Mouse (Mus musculus): ENCODE measurements around the gene Oxa1l. TPM values are rescaled to one million over a fixed set of nuclear protein-coding genes. Genes with fewer than 3 reads are reported as not detected.

Gene Oxa1l
- polyA plus RNA-seq, 2 experiments from 2014 or later: 51.7 to 82.3 TPM

- no peak for ATAC-seq
Measured at GRCm38 (mm10) chr14:54412000-54412576, 51.5 kb downstream of the Oxa1l start.

DNA sequence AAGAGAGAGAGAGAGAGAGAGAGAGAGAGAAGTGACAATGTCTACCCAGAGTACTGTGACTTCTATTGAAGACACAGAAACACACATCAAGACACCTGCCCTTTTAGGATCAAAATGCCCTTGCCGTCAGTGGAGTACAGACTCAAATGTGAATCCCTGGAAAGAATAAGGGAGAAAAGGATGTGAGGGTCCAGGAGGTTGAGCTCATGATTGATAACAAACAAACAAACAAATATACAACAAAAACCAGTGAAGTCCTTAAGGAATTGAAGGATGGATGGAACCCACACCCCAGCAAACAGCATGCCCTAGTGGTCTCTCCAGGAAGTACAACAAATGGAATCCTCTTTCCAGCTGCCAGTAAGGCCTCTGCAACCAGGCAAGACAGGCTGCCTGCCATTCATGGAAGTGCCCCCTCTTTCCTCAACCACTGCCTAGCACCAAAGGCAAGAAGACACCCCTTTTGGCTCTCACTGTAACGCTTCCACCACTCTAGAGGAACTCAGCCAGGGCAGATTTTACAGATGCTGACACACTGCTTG lies 52.1 kb downstream of the Oxa1l start:
- peak; percentile 32 for ATAC-seq

DNA sequence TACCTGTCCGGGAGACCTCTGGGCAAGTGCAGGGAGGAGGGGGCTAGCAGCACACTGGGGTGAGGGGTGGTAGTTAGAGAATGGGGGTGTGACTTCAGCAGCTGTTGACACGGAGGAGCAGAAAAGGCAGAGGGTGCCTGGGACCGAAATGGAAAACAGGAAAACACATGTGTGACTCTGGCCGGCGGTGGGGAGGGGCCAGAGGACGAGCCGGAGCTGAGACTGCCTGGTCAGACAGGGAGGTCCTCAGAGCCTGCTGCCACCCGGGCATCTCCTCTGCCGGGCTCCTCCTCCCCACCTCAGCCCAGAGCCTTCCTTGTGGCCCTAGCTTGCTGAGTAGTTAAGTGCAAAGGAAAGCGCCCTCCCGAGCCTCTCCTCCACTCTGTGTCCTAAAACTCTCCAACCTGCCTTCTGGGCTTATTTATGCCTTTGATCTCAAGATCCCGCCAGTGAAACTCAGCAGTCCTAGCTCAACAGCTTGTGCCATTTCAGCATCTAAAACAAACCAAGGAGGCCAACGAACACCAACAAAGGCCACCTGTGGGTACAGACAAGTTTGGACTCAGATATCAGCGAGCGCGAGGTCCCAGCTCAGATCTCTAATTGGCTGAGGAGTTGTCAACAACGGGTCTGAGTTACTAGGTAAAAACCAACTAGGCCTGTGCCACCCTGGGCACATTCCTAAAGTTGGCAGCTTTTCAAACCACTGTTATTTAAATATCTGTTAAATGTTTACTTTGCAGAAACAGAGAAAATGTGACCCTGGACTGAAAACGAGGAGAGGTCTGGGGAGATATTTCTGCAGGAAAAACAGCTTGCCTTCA lies 53.5 kb downstream of the Oxa1l start:
- no peak for ATAC-seq

- no peak for ATAC-seq
Measured at GRCm38 (mm10) chr14:54415241-54416020, 54.8 kb downstream of the Oxa1l start.

GRCm38 (mm10) chr14:54416229-54416775 lies 55.7 kb downstream of the Oxa1l start:
- ATAC-seq: no peak

- no peak for ATAC-seq
Measured at GRCm38 (mm10) chr14:54416830-54417229, 56.2 kb downstream of the Oxa1l start.

DNA sequence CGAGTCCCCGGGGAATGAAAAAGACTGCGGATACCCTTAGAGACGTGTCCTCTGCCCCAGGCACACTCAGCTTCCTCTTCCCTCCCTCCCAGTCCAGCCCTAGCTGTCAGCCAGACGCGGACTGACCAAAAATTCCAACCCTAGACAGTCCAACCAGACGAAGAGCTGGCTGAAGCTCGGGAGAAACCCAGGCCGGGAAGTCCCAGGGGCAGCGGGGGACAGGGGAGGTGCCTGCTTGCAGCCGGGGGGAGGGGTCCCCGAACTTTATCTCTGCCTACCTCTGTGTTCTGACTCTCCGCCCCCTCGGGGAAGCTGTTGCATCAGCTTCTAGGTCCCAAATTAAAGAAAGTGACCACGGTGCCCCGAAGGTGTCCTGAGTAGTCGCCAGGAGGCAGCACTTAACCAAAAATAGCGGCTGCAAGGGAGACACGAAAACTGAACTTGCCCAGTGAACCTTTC lies 57.0 kb downstream of the Oxa1l start, which contains the start of gene Slc7a7:
Slc7a7 (minus strand) TSS at position 158 of the 459 bp plus-strand sequence.
- no peak for ATAC-seq

Other genes with a start within 250 kb of the Oxa1l start
- gene Dad1, start 106.7 kb upstream of the Oxa1l start, polyA plus RNA-seq (2017; shearing (Covaris generic)): 100 to 1,000 TPM; 424 to 425 TPM
- gene Abhd4, start 106.6 kb upstream of the Oxa1l start, polyA plus RNA-seq (2017; shearing (Covaris generic)): 10 to 100 TPM; 16.3 to 16.9 TPM
- under 1 TPM in 1 of 2 experiments, not detected in 1; 0.08 TPM for gene Olfr49, start 75.9 kb upstream of the Oxa1l start, polyA plus RNA-seq (2017; shearing (Covaris generic))
- 1 to 10 TPM in 1 of 2 experiments, under 1 TPM in 1; 0.54 to 1.1 TPM for gene Slc7a7, start 56.9 kb downstream of the Oxa1l start, polyA plus RNA-seq (2017; shearing (Covaris generic))
- gene Mrpl52, start 66.1 kb downstream of the Oxa1l start, polyA plus RNA-seq (2017; shearing (Covaris generic)): 100 to 1,000 TPM; 315 to 319 TPM
- under 1 TPM; 0.24 to 0.25 TPM for gene Mmp14, start 70.8 kb downstream of the Oxa1l start, polyA plus RNA-seq (2017; shearing (Covaris generic))
- 10 to 100 TPM; 57.4 to 62.2 TPM for gene Lrp10, start 103.3 kb downstream of the Oxa1l start, polyA plus RNA-seq (2017; shearing (Covaris generic))
- under 1 TPM; 0.57 TPM for gene Rem2, start 115.3 kb downstream of the Oxa1l start, polyA plus RNA-seq (2017; shearing (Covaris generic))
- 10 to 100 TPM; 31.4 to 32.9 TPM for gene Prmt5, start 156.7 kb downstream of the Oxa1l start, polyA plus RNA-seq (2017; shearing (Covaris generic))
- gene Haus4, start 193.8 kb downstream of the Oxa1l start, polyA plus RNA-seq (2017; shearing (Covaris generic)): 10 to 100 TPM; 30.2 to 33.5 TPM
- gene Ajuba, start 216.7 kb downstream of the Oxa1l start, polyA plus RNA-seq (2017; shearing (Covaris generic)): under 1 TPM in 1 of 2 experiments, not detected in 1; 0.20 TPM
- gene 4931414P19Rik, start 245.2 kb downstream of the Oxa1l start, polyA plus RNA-seq (2017; shearing (Covaris generic)): 1 to 10 TPM; 2.3 TPM